Mouse (Mus musculus): Measurements from ENCODE around the gene Gtsf1. TPM values are rescaled to one million over a fixed set of nuclear protein-coding genes. Genes with fewer than 3 reads are reported as not detected.
"Not testable (repeated sequence)": the region's sequence is repeated elsewhere in the genome, so short reads cannot be mapped to it uniquely, and the experiment has no call there.

The Gtsf1 gene
- polyA plus RNA-seq, 1 experiment from 2014 or later, result not detected

- no peak within 1 kb of the TSS for H3K9ac ChIP-seq (ENCODE audit: low read length)
- no peaks in the 10 kb centered on the region for H3K4me1 ChIP-seq (replicated peaks; ENCODE audit: control insufficient read depth, insufficient read depth, low read length)
- H3K27me3 ChIP-seq (ENCODE audit: control insufficient read depth, insufficient read depth, low read depth, low read length), result no peaks in the 10 kb centered on the region
- ATAC-seq (ENCODE audit: low read depth), result no peak
- H3K27ac ChIP-seq (ENCODE audit: low read length), result no peak within 1 kb of the TSS
- H3K9me3 ChIP-seq (ENCODE audit: control insufficient read depth, low read length), result no peaks in the 10 kb centered on the region
- WGBS, result 25% methylated on average over 3 of the region's 3 CpGs
- no peak within 1 kb of the TSS for H3K4me2 ChIP-seq (ENCODE audit: low read depth, low read length)
- no peak within 1 kb of the TSS for H3K4me3 ChIP-seq (ENCODE audit: low read length)
- H3K36me3 ChIP-seq (ENCODE audit: control insufficient read depth, insufficient read depth, low read length), result no peaks in the 10 kb centered on the region
Observed at GRCm38 (mm10) chr15:103448369-103448768, 18.1 kb upstream of the Gtsf1 start, which contains the start of gene Gtsf2. Gene Gtsf2 (minus strand): TSS chr15:103448469.

DNA sequence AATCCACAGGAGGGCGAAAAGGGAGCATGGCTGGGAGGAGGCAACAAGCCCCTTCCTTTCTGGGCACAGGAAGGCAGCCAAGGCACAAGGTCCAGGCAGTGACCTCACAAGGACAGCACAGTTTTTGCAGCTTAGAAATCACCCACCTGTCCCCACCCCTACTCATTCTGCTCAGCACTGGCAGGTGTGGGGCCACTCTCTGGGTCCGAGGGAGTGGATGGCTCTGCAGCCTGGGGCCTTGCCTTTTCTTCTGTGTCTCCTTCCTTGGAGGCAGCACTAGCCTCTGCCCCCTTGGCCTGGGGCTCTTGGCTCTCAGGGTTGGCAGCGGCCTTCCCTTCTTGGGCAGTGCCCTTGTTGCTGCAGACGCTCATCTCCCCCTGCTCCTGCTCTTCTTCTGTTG lies 15.7 kb upstream of the Gtsf1 start:
- H3K4me3 ChIP-seq (ENCODE audit: low read length); H3K27me3 ChIP-seq (ENCODE audit: control insufficient read depth, insufficient read depth, low read depth, low read length); ATAC-seq (ENCODE audit: low read depth); H3K4me1 ChIP-seq (replicated peaks; ENCODE audit: control insufficient read depth, insufficient read depth, low read length); H3K9ac ChIP-seq (ENCODE audit: low read length); H3K36me3 ChIP-seq (ENCODE audit: control insufficient read depth, insufficient read depth, low read length); H3K27ac ChIP-seq (ENCODE audit: low read length); H3K9me3 ChIP-seq (ENCODE audit: control insufficient read depth, low read length); H3K4me2 ChIP-seq (ENCODE audit: low read depth, low read length): not testable (repeated sequence)
- 75% methylated on average over 4 of the region's 4 CpGs for WGBS

DNA sequence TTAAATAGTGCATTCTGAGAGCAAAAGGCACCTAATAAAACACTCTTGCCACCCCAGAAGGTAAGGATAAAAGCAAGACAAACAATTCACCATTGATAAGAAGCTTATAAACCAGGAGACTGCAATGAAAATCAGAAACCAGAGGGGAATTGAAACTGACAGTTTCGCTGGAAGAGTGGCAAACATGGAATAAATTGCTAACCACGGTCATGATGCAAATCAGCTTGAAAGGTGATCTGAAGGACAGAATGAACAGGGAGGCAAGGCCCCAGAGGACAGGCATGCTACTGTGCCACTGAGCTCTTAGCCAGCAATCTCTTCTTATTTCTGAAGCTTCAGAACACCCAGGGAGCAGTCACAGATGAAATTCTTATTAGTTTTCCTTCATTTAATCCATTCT lies 3.3 kb downstream of the Gtsf1 start:
- no peaks in the 10 kb centered on the region for H3K9me3 ChIP-seq (ENCODE audit: control insufficient read depth, low read length)
- no peak overlapping the region for H3K9ac ChIP-seq (ENCODE audit: low read length)
- H3K27me3 ChIP-seq (ENCODE audit: control insufficient read depth, insufficient read depth, low read depth, low read length), result no peaks in the 10 kb centered on the region
- H3K4me3 ChIP-seq (ENCODE audit: low read length), result no peak overlapping the region
- WGBS, result 36% methylated on average over 2 of the region's 2 CpGs
- H3K36me3 ChIP-seq (ENCODE audit: control insufficient read depth, insufficient read depth, low read length), result no peaks in the 10 kb centered on the region
- no peaks in the 10 kb centered on the region for H3K4me1 ChIP-seq (replicated peaks; ENCODE audit: control insufficient read depth, insufficient read depth, low read length)
- H3K4me2 ChIP-seq (ENCODE audit: low read depth, low read length), result no peak overlapping the region
- no peak overlapping the region for H3K27ac ChIP-seq (ENCODE audit: low read length)
- no peak for ATAC-seq (ENCODE audit: low read depth)

GRCm38 (mm10) chr15:103405586-103405985 lies 24.7 kb downstream of the Gtsf1 start:
- H3K27ac ChIP-seq (ENCODE audit: low read length); H3K36me3 ChIP-seq (ENCODE audit: control insufficient read depth, insufficient read depth, low read length); ATAC-seq (ENCODE audit: low read depth): not testable (repeated sequence)

GRCm38 (mm10) chr15:103401361-103401760 lies 28.9 kb downstream of the Gtsf1 start:
- H3K4me1 ChIP-seq (replicated peaks; ENCODE audit: control insufficient read depth, insufficient read depth, low read length), result no peaks in the 10 kb centered on the region
- no peak overlapping the region for H3K9ac ChIP-seq (ENCODE audit: low read length)
- H3K9me3 ChIP-seq (ENCODE audit: control insufficient read depth, low read length), result no peaks in the 10 kb centered on the region
- 92% methylated on average over 5 of the region's 5 CpGs for WGBS
- H3K27ac ChIP-seq (ENCODE audit: low read length), result no peak overlapping the region
- no peak overlapping the region for H3K4me2 ChIP-seq (ENCODE audit: low read depth, low read length)
- H3K36me3 ChIP-seq (ENCODE audit: control insufficient read depth, insufficient read depth, low read length), result no peaks in the 10 kb centered on the region
- no peak overlapping the region for H3K4me3 ChIP-seq (ENCODE audit: low read length)
- no peak for ATAC-seq (ENCODE audit: low read depth)
- H3K27me3 ChIP-seq (ENCODE audit: control insufficient read depth, insufficient read depth, low read depth, low read length), result no peaks in the 10 kb centered on the region

More at GRCm38 (mm10) chr15:103405586-103405985, 24.7 kb downstream of the Gtsf1 start:
- not testable (repeated sequence) for H3K4me1 ChIP-seq (replicated peaks; ENCODE audit: control insufficient read depth, insufficient read depth, low read length); H3K9ac ChIP-seq (ENCODE audit: low read length); H3K9me3 ChIP-seq (ENCODE audit: control insufficient read depth, low read length); H3K4me3 ChIP-seq (ENCODE audit: low read length); H3K27me3 ChIP-seq (ENCODE audit: control insufficient read depth, insufficient read depth, low read depth, low read length); H3K4me2 ChIP-seq (ENCODE audit: low read depth, low read length)
- WGBS, result 82% methylated on average over 2 of the region's 3 CpGs

- Histone ChIP-seq H3K36me3 (ENCODE audit: control insufficient read depth, insufficient read depth, low read length) (no peaks in the 10 kb centered on the region), H3K27ac (ENCODE audit: low read length) (no peak overlapping the region), H3K9me3 (ENCODE audit: control insufficient read depth, low read length) (no peaks in the 10 kb centered on the region), H3K9ac (ENCODE audit: low read length) (no peak overlapping the region), H3K4me1 (replicated peaks; ENCODE audit: control insufficient read depth, insufficient read depth, low read length) (no peaks in the 10 kb centered on the region), H3K4me3 (ENCODE audit: low read length) (no peak overlapping the region), H3K27me3 (ENCODE audit: control insufficient read depth, insufficient read depth, low read depth, low read length) (no peaks in the 10 kb centered on the region), H3K4me2 (ENCODE audit: low read depth, low read length) (no peak overlapping the region)
- no peak for ATAC-seq (ENCODE audit: low read depth)
Observed at GRCm38 (mm10) chr15:103393577-103393976, 36.7 kb downstream of the Gtsf1 start.

DNA sequence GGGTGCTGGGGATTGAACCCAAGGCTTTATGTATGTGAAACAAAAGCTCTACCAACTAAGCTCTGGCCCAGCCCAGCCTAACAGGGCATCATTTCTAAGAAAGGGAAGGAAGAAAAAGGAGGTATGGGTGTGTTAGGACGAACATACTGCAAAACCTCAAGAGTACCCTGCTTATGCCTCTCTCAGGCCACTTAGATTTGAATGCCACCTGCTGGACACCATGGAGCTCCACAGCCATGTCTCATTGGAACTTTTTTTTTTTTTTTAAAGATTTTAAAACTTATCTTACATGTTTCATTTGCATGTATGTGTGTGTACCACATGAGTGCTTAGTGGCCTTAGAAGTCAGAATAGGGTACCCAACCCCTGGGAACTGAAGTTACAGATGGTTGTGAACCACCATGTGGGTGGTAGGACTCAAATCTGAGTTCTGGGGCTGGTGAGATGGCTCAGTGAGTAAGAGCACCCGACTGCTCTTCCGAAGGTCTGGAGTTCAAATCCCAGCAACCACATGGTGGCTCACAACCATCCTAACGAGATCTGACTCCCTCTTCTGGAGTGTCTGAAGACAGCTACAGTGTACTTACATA lies 41.6 kb downstream of the Gtsf1 start:
- no peak overlapping the region for H3K27ac ChIP-seq (ENCODE audit: low read length)
- peak; percentile 52; the same call in 1 of the 2 replicates for ATAC-seq (ENCODE audit: low read depth)
- 51% methylated on average over 3 of the region's 4 CpGs for WGBS

GRCm38 (mm10) chr15:103383771-103384488 lies 46.3 kb downstream of the Gtsf1 start:
- ATAC-seq (ENCODE audit: low read depth), result peak; percentile 75
- no peaks in the 10 kb centered on the region for H3K27me3 ChIP-seq (ENCODE audit: control insufficient read depth, insufficient read depth, low read depth, low read length)
- no peak overlapping the region for H3K9ac ChIP-seq (ENCODE audit: low read length)
- WGBS, result 53% methylated on average over 7 of the region's 7 CpGs
- no peaks in the 10 kb centered on the region for H3K9me3 ChIP-seq (ENCODE audit: control insufficient read depth, low read length)
- H3K36me3 ChIP-seq (ENCODE audit: control insufficient read depth, insufficient read depth, low read length), result no peaks in the 10 kb centered on the region
- H3K4me1 ChIP-seq (replicated peaks; ENCODE audit: control insufficient read depth, insufficient read depth, low read length), result peaks cover 12% of the 10 kb centered on the region
- peak overlapping the region; percentile 21 for H3K4me3 ChIP-seq (ENCODE audit: low read length)
- peak overlapping the region; percentile 23 for H3K4me2 ChIP-seq (ENCODE audit: low read depth, low read length)
- H3K27ac ChIP-seq (ENCODE audit: low read length), result peak overlapping the region; percentile 84

More for the DNA sequence above, 41.6 kb downstream of the Gtsf1 start:
- no peaks in the 10 kb centered on the region for H3K36me3 ChIP-seq (ENCODE audit: control insufficient read depth, insufficient read depth, low read length)
- H3K27me3 ChIP-seq (ENCODE audit: control insufficient read depth, insufficient read depth, low read depth, low read length), result no peaks in the 10 kb centered on the region
- H3K9ac ChIP-seq (ENCODE audit: low read length), result no peak overlapping the region
- peaks cover 5% of the 10 kb centered on the region; the same call in 1 of the 2 replicates for H3K4me1 ChIP-seq (replicated peaks; ENCODE audit: control insufficient read depth, insufficient read depth, low read length)
- no peak overlapping the region for H3K4me2 ChIP-seq (ENCODE audit: low read depth, low read length)
- H3K9me3 ChIP-seq (ENCODE audit: control insufficient read depth, low read length), result no peaks in the 10 kb centered on the region
- H3K4me3 ChIP-seq (ENCODE audit: low read length), result no peak overlapping the region

DNA sequence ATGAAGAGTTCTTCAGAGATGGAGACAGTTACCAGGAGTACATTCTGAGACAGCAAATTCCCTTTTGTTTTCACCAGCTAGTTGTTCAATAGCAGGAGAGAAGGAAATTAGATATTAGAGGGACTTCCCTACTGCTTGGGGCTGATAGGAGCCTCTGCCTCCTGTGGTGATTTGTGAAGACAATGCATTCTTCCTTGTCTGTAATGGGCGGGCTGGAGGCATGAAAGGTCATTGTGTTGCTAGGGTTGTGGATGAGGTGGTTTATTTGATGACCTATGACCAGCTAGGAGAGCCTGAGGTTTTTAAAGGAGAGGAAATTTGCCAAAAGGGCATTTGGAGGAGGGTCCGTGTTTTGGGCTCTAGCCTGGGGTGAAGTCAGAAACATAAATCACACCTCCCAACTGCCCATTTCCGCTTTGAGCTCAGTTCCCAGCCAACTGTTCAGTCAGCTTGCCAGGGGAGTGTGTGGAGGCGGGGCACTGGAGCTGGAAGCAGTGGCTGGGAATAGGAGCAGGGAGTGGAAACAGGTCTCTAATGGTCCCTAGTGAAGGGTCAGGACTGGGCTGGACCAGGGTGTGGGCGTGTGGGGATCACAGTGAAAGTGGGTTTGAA lies 47.4 kb downstream of the Gtsf1 start:
- no peak overlapping the region for H3K4me3 ChIP-seq (ENCODE audit: low read length)
- H3K4me2 ChIP-seq (ENCODE audit: low read depth, low read length), result peak overlapping the region; percentile 23; the same call in 1 of the 2 replicates
- no peaks in the 10 kb centered on the region for H3K27me3 ChIP-seq (ENCODE audit: control insufficient read depth, insufficient read depth, low read depth, low read length)
- ATAC-seq (ENCODE audit: low read depth), result peak; percentile 87
- H3K36me3 ChIP-seq (ENCODE audit: control insufficient read depth, insufficient read depth, low read length), result no peaks in the 10 kb centered on the region
- peaks cover 17% of the 10 kb centered on the region for H3K4me1 ChIP-seq (replicated peaks; ENCODE audit: control insufficient read depth, insufficient read depth, low read length)
- H3K9me3 ChIP-seq (ENCODE audit: control insufficient read depth, low read length), result no peaks in the 10 kb centered on the region
- WGBS, result 21% methylated on average over 5 of the region's 5 CpGs
- H3K27ac ChIP-seq (ENCODE audit: low read length), result peak overlapping the region; percentile 84
- H3K9ac ChIP-seq (ENCODE audit: low read length), result no peak overlapping the region

All from lung, embryonic 16.5 days (tissue).